Mouse (Mus musculus): Measurements from ENCODE around the gene Inpp5b. TPM values are rescaled to one million over a fixed set of nuclear protein-coding genes. Genes with fewer than 3 reads are reported as not detected.
A peak's percentile ranks its signal among the peaks of the same experiment; 100 is the strongest.

Gene Inpp5b
- polyA plus RNA-seq, 1 experiment = 93.3 TPM

- TF ChIP-seq CTCF (IDR thresholded peaks at IDR 0.05; ENCODE audit: insufficient read depth, low read length) (no peak), POLR2A (IDR thresholded peaks at IDR 0.05; ENCODE audit: borderline replicate concordance, extremely low read depth, low read depth, low read length) (no peak)
- Histone ChIP-seq H3K4me1 (ENCODE audit: control insufficient read depth, insufficient read depth, low read length) (peaks cover 18% of the 10 kb centered on the region), H3K4me3 (replicated peaks; ENCODE audit: extremely low read depth, low read depth, low read length) (no peak overlapping the region)
- 91% methylated on average over 6 of the region's 6 CpGs for WGBS
- DNase-seq = no peak
Observed at GRCm38 (mm10) chr4:124773995-124774394, 32.3 kb downstream of the Inpp5b start.

GRCm38 (mm10) chr4:124774429-124774828, 32.8 kb downstream of the Inpp5b start:
- DNase-seq = no peak
- 66% methylated on average over 2 of the region's 2 CpGs for WGBS
- Histone ChIP-seq H3K4me3 (replicated peaks; ENCODE audit: extremely low read depth, low read depth, low read length) (no peak overlapping the region), H3K4me1 (ENCODE audit: control insufficient read depth, insufficient read depth, low read length) (peaks cover 15% of the 10 kb centered on the region)
- TF ChIP-seq POLR2A (IDR thresholded peaks at IDR 0.05; ENCODE audit: borderline replicate concordance, extremely low read depth, low read depth, low read length) (no peak), CTCF (IDR thresholded peaks at IDR 0.05; ENCODE audit: insufficient read depth, low read length) (no peak)

GRCm38 (mm10) chr4:124781361-124781760, 39.7 kb downstream of the Inpp5b start:
- 94% methylated on average over 7 of the region's 7 CpGs for WGBS

GRCm38 (mm10) chr4:124782395-124782794, 40.7 kb downstream of the Inpp5b start:
- 92% methylated on average over 8 of the region's 8 CpGs for WGBS
- H3K4me1 ChIP-seq (ENCODE audit: control insufficient read depth, insufficient read depth, low read length) = no peaks in the 10 kb centered on the region
- TF ChIP-seq CTCF (IDR thresholded peaks at IDR 0.05; ENCODE audit: insufficient read depth, low read length) = no peak
- TF ChIP-seq POLR2A (IDR thresholded peaks at IDR 0.05; ENCODE audit: borderline replicate concordance, extremely low read depth, low read depth, low read length) = no peak
- H3K4me3 ChIP-seq (replicated peaks; ENCODE audit: extremely low read depth, low read depth, low read length) = no peak overlapping the region
- no peak for DNase-seq

More at GRCm38 (mm10) chr4:124781361-124781760, 39.7 kb downstream of the Inpp5b start:
- Histone ChIP-seq H3K4me3 (replicated peaks; ENCODE audit: extremely low read depth, low read depth, low read length) (no peak overlapping the region), H3K4me1 (ENCODE audit: control insufficient read depth, insufficient read depth, low read length) (no peaks in the 10 kb centered on the region)
- TF ChIP-seq CTCF (IDR thresholded peaks at IDR 0.05; ENCODE audit: insufficient read depth, low read length) (no peak), POLR2A (IDR thresholded peaks at IDR 0.05; ENCODE audit: borderline replicate concordance, extremely low read depth, low read depth, low read length) (no peak)
- no peak for DNase-seq

DNA sequence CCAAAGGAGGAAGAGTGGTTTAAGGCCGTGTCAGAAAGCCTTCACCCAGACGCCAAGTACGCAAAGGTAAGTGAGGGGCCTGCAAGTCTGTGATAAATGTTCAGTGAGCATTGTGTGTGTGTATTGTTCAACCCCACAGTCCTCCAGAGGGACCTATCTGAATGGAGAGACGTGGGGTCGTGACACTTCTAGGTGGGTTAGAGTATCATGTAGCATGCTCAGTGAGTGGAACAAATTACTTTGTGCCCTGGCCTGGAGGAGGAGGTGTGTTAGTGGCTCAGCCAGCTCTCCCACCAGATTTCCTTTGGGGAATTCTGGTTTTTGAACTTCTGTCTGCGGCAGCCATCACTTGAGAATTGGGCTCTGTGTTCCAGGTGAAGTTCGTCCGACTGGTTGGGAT, 42.3 kb downstream of the Inpp5b start:
- 87% methylated on average over 8 of the region's 8 CpGs for WGBS
- Histone ChIP-seq H3K4me3 (replicated peaks; ENCODE audit: extremely low read depth, low read depth, low read length) (no peak overlapping the region), H3K4me1 (ENCODE audit: control insufficient read depth, insufficient read depth, low read length) (no peaks in the 10 kb centered on the region)
- no peak for DNase-seq
- TF ChIP-seq POLR2A (IDR thresholded peaks at IDR 0.05; ENCODE audit: borderline replicate concordance, extremely low read depth, low read depth, low read length) (no peak), CTCF (IDR thresholded peaks at IDR 0.05; ENCODE audit: insufficient read depth, low read length) (no peak)

- H3K4me3 ChIP-seq (replicated peaks; ENCODE audit: extremely low read depth, low read depth, low read length) = no peak overlapping the region
- no peaks in the 10 kb centered on the region for H3K4me1 ChIP-seq (ENCODE audit: control insufficient read depth, insufficient read depth, low read length)
- TF ChIP-seq POLR2A (IDR thresholded peaks at IDR 0.05; ENCODE audit: borderline replicate concordance, extremely low read depth, low read depth, low read length) (no peak), CTCF (IDR thresholded peaks at IDR 0.05; ENCODE audit: insufficient read depth, low read length) (no peak)
- no peak for DNase-seq
- 74% methylated on average over 4 of the region's 4 CpGs for WGBS
Observed at GRCm38 (mm10) chr4:124790013-124790412, 48.4 kb downstream of the Inpp5b start.

DNA sequence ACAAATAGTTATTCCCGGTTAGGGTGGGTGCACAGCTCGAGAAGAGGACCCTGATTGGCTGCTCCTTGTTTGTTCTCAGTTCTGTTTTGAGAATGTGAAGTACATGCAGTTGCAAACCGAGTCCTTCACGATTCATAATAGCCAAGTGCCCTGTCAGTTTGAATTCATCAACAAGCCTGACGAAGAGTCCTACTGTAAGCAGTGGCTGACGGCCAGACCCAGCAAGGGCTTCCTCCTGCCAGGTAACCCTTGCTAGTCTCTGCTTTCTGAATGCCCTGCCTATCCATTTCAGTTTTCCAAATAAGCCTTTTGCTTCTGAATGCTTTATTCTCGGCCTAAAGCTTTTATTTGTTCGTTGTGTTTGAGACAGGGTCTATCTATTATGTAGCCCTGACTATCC, 50.5 kb downstream of the Inpp5b start:
- Histone ChIP-seq H3K4me1 (ENCODE audit: control insufficient read depth, insufficient read depth, low read length) (no peaks in the 10 kb centered on the region), H3K4me3 (replicated peaks; ENCODE audit: extremely low read depth, low read depth, low read length) (no peak overlapping the region)
- 86% methylated on average over 8 of the region's 8 CpGs for WGBS
- DNase-seq = no peak
- no peak for TF ChIP-seq CTCF (IDR thresholded peaks at IDR 0.05; ENCODE audit: insufficient read depth, low read length)
- TF ChIP-seq POLR2A (IDR thresholded peaks at IDR 0.05; ENCODE audit: borderline replicate concordance, extremely low read depth, low read depth, low read length) = no peak

GRCm38 (mm10) chr4:124796141-124796540, 54.5 kb downstream of the Inpp5b start:
- Histone ChIP-seq H3K4me1 (ENCODE audit: control insufficient read depth, insufficient read depth, low read length) (no peaks in the 10 kb centered on the region), H3K4me3 (replicated peaks; ENCODE audit: extremely low read depth, low read depth, low read length) (no peak overlapping the region)
- TF ChIP-seq POLR2A (IDR thresholded peaks at IDR 0.05; ENCODE audit: borderline replicate concordance, extremely low read depth, low read depth, low read length) (no peak), CTCF (IDR thresholded peaks at IDR 0.05; ENCODE audit: insufficient read depth, low read length) (no peak)
- no peak for DNase-seq
- 91% methylated on average over 8 of the region's 8 CpGs for WGBS

DNA sequence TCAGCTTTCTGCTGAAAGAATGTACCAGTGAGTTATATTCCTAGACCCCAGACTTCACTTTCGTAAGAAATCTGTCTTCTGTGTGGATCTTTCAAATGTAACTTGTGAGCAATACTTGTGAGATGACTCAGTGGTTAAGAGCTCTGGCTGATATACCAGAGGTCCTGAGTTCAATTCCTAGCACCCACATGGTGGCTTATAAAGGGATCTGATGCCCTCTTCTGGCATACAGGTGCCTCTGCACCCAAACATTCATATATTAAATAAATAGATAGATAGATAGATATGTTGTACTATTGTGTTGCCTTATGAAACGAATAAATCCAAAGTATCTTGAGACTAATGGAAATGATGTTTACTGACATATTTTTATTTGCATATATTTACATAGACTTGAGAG, 55.3 kb downstream of the Inpp5b start:
- TF ChIP-seq CTCF (IDR thresholded peaks at IDR 0.05; ENCODE audit: insufficient read depth, low read length) = no peak
- WGBS = 92% methylated on average over 2 of the region's 2 CpGs

GRCm38 (mm10) chr4:124801552-124802308, 60.1 kb downstream of the Inpp5b start, which contains the start of gene Mtf1:
TSS of gene Mtf1 (plus strand) at chr4:124802104.
- DNase-seq = peak; percentile 77
- TF ChIP-seq CTCF (IDR thresholded peaks at IDR 0.05; ENCODE audit: insufficient read depth, low read length) (peak; percentile 72), POLR2A (IDR thresholded peaks at IDR 0.05; ENCODE audit: borderline replicate concordance, extremely low read depth, low read depth, low read length) (no peak)
- Histone ChIP-seq H3K4me1 (ENCODE audit: control insufficient read depth, insufficient read depth, low read length) (0 out of 2 replicates have a peak, but pooled peaks cover 5% of the 10 kb centered on the region), H3K4me3 (replicated peaks; ENCODE audit: extremely low read depth, low read depth, low read length) (peak within 1 kb of the TSS; percentile 83)
- WGBS = 3% methylated on average over 21 of the region's 21 CpGs

More for the DNA sequence above, 55.3 kb downstream of the Inpp5b start:
- Histone ChIP-seq H3K4me1 (ENCODE audit: control insufficient read depth, insufficient read depth, low read length) (no peaks in the 10 kb centered on the region), H3K4me3 (replicated peaks; ENCODE audit: extremely low read depth, low read depth, low read length) (no peak overlapping the region)
- DNase-seq = no peak

Measured in lung, adult 2 months (tissue).